Mouse (Mus musculus): ENCODE measurements around the gene Pycard.

DNA sequence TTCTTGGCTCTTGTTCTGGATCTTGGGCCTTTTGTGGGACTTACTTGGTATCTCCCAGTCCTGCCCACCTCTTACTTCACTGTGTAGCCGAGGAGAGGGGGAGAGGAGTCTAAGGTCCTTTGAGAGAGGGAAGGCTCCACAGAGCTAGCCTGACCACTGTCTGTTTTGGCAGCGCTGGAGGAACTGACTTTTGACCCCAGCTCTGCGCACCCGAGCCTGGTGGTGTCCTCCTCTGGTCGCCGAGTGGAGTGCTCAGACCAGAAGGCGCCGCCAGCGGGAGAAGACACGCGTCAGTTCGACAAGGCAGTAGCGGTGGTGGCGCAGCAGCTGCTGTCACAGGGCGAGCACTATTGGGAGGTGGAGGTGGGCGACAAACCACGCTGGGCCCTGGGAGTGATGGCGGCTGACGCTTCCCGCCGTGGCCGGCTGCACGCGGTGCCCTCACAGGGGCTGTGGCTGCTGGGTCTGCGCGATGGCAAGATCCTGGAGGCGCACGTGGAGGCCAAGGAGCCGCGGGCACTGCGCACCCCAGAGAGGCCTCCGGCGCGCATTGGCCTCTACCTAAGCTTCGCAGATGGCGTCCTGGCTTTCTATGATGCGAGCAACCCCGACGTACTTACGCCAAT is 16.2 kb upstream of the Pycard start:
- TF ChIP-seq POLR2A (IDR thresholded peaks at IDR 0.05; ENCODE audit: low read depth, low read length) = no peak
- TF ChIP-seq CTCF (conservative IDR thresholded peaks at IDR 0.05; ENCODE audit: insufficient read depth, insufficient read length, low read depth, low read length) = no peak
